Comparison of ENCODE assay signal across 21 mouse cellular contexts in genomic region chr6:137017216-137017973, GRCm38 (mm10).
DNase-seq lines count a peak whose midpoint lies in the region; ATAC-seq and TF ChIP-seq lines count a peak whose summit lies in the region.
"Had no signal": no experiment of that assay in that cellular context is flagged by ENCODE, and none has a peak within 500 bp of the region (broad histone marks: within the 10 kb centered on the region; RNA-seq: fewer than 3 reads in every experiment).

No protein-coding gene starts in this region.

- DNase-seq in heart, adult 11 months = peak; percentile 35
- DNase-seq in heart, embryonic 10.5 days (ENCODE audit: low spot score) = no peak
- peak; percentile 62 for DNase-seq in ZHBTc4 (ENCODE audit: low read depth, low spot score)
- DNase-seq in spleen, adult 18-20 months = no peak
- no peak for DNase-seq in forebrain, postnatal 0 days
- DNase-seq: adrenal gland, adult 2 months; adrenal gland, postnatal 25 days; cerebellum, adult 18-20 months; cerebellum, postnatal 10 days; gastrocnemius, postnatal 36 days; heart, adult 2 months; kidney, adult 2 months had no signal

- no peaks in the 10 kb centered on the region for H3K36me3 ChIP-seq in heart, embryonic 10.5 days
- H3K36me3 ChIP-seq in embryonic facial prominence, embryonic 15.5 days = no peaks in the 10 kb centered on the region
- H3K36me3 ChIP-seq in forebrain, postnatal 0 days (ENCODE audit: insufficient read depth) = no peaks in the 10 kb centered on the region
- H3K36me3 ChIP-seq: forebrain, embryonic 10.5 days; heart, embryonic 12.5 days; hindbrain, embryonic 10.5 days; intestine, embryonic 15.5 days had no signal

- no peak overlapping the region for H3K27ac ChIP-seq in heart, embryonic 10.5 days
- peak overlapping the region; percentile 24 for H3K27ac ChIP-seq in embryonic facial prominence, embryonic 15.5 days (replicated peaks)
- no peak overlapping the region for H3K27ac ChIP-seq in forebrain, postnatal 0 days (ENCODE audit: low read depth, low read length)
- H3K27ac ChIP-seq: forebrain, embryonic 10.5 days; heart, adult 2 months; hindbrain, embryonic 10.5 days; hindbrain, embryonic 14.5 days; intestine, embryonic 15.5 days had no signal

- 78% methylated on average over 7 of the region's 7 CpGs for WGBS in heart, embryonic 10.5 days
- 66% methylated on average over 7 of the region's 7 CpGs for WGBS in embryonic facial prominence, embryonic 15.5 days
- 86% methylated on average over 7 of the region's 7 CpGs for WGBS in forebrain, postnatal 0 days

- H3K9me3 ChIP-seq in heart, embryonic 10.5 days = no peaks in the 10 kb centered on the region
- no peaks in the 10 kb centered on the region for H3K9me3 ChIP-seq in embryonic facial prominence, embryonic 15.5 days (replicated peaks)
- H3K9me3 ChIP-seq in forebrain, postnatal 0 days (ENCODE audit: low read length) = no peaks in the 10 kb centered on the region
- H3K9me3 ChIP-seq: forebrain, embryonic 10.5 days; heart, embryonic 12.5 days; hindbrain, embryonic 10.5 days; intestine, embryonic 15.5 days had no signal

- H3K4me1 ChIP-seq in heart, embryonic 10.5 days = no peaks in the 10 kb centered on the region
- peaks cover 7% of the 10 kb centered on the region for H3K4me1 ChIP-seq in embryonic facial prominence, embryonic 15.5 days
- no peaks in the 10 kb centered on the region for H3K4me1 ChIP-seq in forebrain, postnatal 0 days (ENCODE audit: insufficient read depth)
- H3K4me1 ChIP-seq: forebrain, embryonic 10.5 days; heart, embryonic 12.5 days; hindbrain, embryonic 10.5 days; intestine, embryonic 15.5 days had no signal

- TF ChIP-seq CTCF in forebrain, postnatal 0 days (IDR thresholded peaks at IDR 0.05; ENCODE audit: low read depth) = no peak

- no peak overlapping the region for H3K4me3 ChIP-seq in heart, embryonic 10.5 days
- no peak overlapping the region for H3K4me3 ChIP-seq in embryonic facial prominence, embryonic 15.5 days (replicated peaks)
- H3K4me3 ChIP-seq in forebrain, postnatal 0 days (ENCODE audit: low read depth, low read length) = no peak overlapping the region
- H3K4me3 ChIP-seq: forebrain, embryonic 10.5 days; heart, adult 2 months; heart, embryonic 12.5 days; hindbrain, embryonic 10.5 days; intestine, embryonic 15.5 days had no signal

- ATAC-seq in embryonic facial prominence, embryonic 15.5 days (ENCODE audit: insufficient number of reproducible peaks, low FRiP score, low TSS enrichment, low read depth) = no peak
- peak; percentile 80 for ATAC-seq in megakaryocyte progenitor cell, adult 5-6 weeks (replicated peaks; ENCODE audit: poor library complexity)
- ATAC-seq in forebrain, postnatal 0 days = no peak
- ATAC-seq in megakaryocyte-erythroid progenitor cell, adult 5-6 weeks (replicated peaks; ENCODE audit: low FRiP score, low TSS enrichment, poor library complexity, severe bottlenecking) = no peak
- ATAC-seq: forebrain, embryonic 14.5 days; intestine, embryonic 15.5 days had no signal

- H3K9ac ChIP-seq in embryonic facial prominence, embryonic 15.5 days = no peak overlapping the region
- no peak overlapping the region for H3K9ac ChIP-seq in forebrain, postnatal 0 days
- H3K9ac ChIP-seq: heart, embryonic 12.5 days; hindbrain, embryonic 14.5 days; intestine, embryonic 15.5 days had no signal

- peak overlapping the region; percentile 5; the same call in 1 of the 2 replicates for H3K4me2 ChIP-seq in embryonic facial prominence, embryonic 15.5 days (replicated peaks)
- H3K4me2 ChIP-seq in forebrain, postnatal 0 days (ENCODE audit: low read depth) = no peak overlapping the region
- H3K4me2 ChIP-seq: heart, embryonic 12.5 days; hindbrain, embryonic 14.5 days; intestine, embryonic 15.5 days had no signal

- H3K27me3 ChIP-seq in heart, embryonic 10.5 days (ENCODE audit: insufficient read depth, poor library complexity, severe bottlenecking) = no peaks in the 10 kb centered on the region
- H3K27me3 ChIP-seq in embryonic facial prominence, embryonic 15.5 days = no peaks in the 10 kb centered on the region
- no peaks in the 10 kb centered on the region for H3K27me3 ChIP-seq in forebrain, postnatal 0 days (ENCODE audit: insufficient read depth, low read length)
- H3K27me3 ChIP-seq: heart, embryonic 12.5 days; intestine, embryonic 15.5 days had no signal

Comparison
In these comparisons a context has a peak if more than half of its experiments do, and no peak if none do; other contexts are left out.
1. DNase-seq: peak in heart, adult 11 months (single experiment) and ZHBTc4 (single experiment); none in heart, embryonic 10.5 days (single experiment), spleen, adult 18-20 months (0 of 2) and forebrain, postnatal 0 days (single experiment).